Mouse (Mus musculus) liver, adult 2 months (tissue): ENCODE measurements around the gene Sgms1.

Source experiments
- CTCF ChIP-seq: fragments of 200-500 bp; IDR thresholded peaks from 2 replicates; pipeline ENCODE4 v1.5.1; 2011; ENCODE audit warnings: low read depth, low read length, control low read depth
- POLR2A ChIP-seq: fragments of 200-500 bp; IDR thresholded peaks from 2 replicates; pipeline ENCODE4 v1.6.1; 2011; ENCODE audit warnings: low read length, control low read depth; ENCODE audit not compliant: insufficient read depth; ENCODE audit errors: extremely low read depth

- no peak for TF ChIP-seq POLR2A
- no peak for TF ChIP-seq CTCF
These were observed 144.6 kb downstream of the Sgms1 start for GRCm38 (mm10) chr19:32244881-32245280.
